Mouse (Mus musculus) urinary bladder, postnatal 10 days (tissue): ENCODE data around the gene Gm3164.
"Not testable (repeated sequence)": the region's sequence is repeated elsewhere in the genome, so short reads cannot be mapped to it uniquely, and the experiment has no call there.

ENCODE experiments used
- DNase-seq: peaks from one replicate; pipeline ENCODE4 v3.0.0; 2022; ENCODE audit warnings: low spot score

Gene Gm3164

GRCm38 (mm10) chr14:4414965-4415835 lies at the start of gene Gm3164:
TSS of gene Gm3164 (plus strand) at chr14:4415448.
- not testable (repeated sequence) for DNase-seq

- not testable (repeated sequence) for DNase-seq
These were observed 46.3 kb upstream of the Gm3164 start for GRCm38 (mm10) chr14:4368991-4369390.

GRCm38 (mm10) chr14:4369691-4370090 lies 45.6 kb upstream of the Gm3164 start:
- not testable (repeated sequence) for DNase-seq

GRCm38 (mm10) chr14:4377871-4378270 lies 37.4 kb upstream of the Gm3164 start:
- not testable (repeated sequence) for DNase-seq

- not testable (repeated sequence) for DNase-seq
These were observed 29.6 kb upstream of the Gm3164 start for GRCm38 (mm10) chr14:4385606-4386005.

- not testable (repeated sequence) for DNase-seq
These were observed 22.3 kb upstream of the Gm3164 start for GRCm38 (mm10) chr14:4392841-4393530.

- not testable (repeated sequence) for DNase-seq
These were observed 18.0 kb upstream of the Gm3164 start, which contains the start of gene Gm3159 for GRCm38 (mm10) chr14:4397226-4397625. TSS of gene Gm3159 (plus strand) at chr14:4397526.

GRCm38 (mm10) chr14:4398624-4399023 lies 16.6 kb upstream of the Gm3164 start:
- DNase-seq, result not testable (repeated sequence)

- not testable (repeated sequence) for DNase-seq
These were observed 15.0 kb upstream of the Gm3164 start for GRCm38 (mm10) chr14:4400115-4400789.

GRCm38 (mm10) chr14:4401245-4401644 lies 14.0 kb upstream of the Gm3164 start:
- DNase-seq, result not testable (repeated sequence)

- not testable (repeated sequence) for DNase-seq
These were observed 11.4 kb upstream of the Gm3164 start for GRCm38 (mm10) chr14:4403840-4404239.

- not testable (repeated sequence) for DNase-seq
These were observed 5.3 kb upstream of the Gm3164 start for GRCm38 (mm10) chr14:4409939-4410338.

GRCm38 (mm10) chr14:4430692-4431091 lies 15.4 kb downstream of the Gm3164 start, which contains the start of gene Gm3173:
TSS of gene Gm3173 (plus strand) at chr14:4430992.
- not testable (repeated sequence) for DNase-seq

GRCm38 (mm10) chr14:4481445-4481844 lies 66.2 kb downstream of the Gm3164 start, which contains the start of gene Gm3182:
TSS of gene Gm3182 (plus strand) at chr14:4481745.
- not testable (repeated sequence) for DNase-seq
